8 mouse cellular contexts compared by ENCODE assay signal in genomic region chr3:79285097-79285675, GRCm38 (mm10). TPM values are rescaled to one million over a fixed set of nuclear protein-coding genes. Genes with fewer than 3 reads are reported as not detected.
DNase-seq lines count a peak whose midpoint lies in the region; ATAC-seq and TF ChIP-seq lines count a peak whose summit lies in the region.

No protein-coding gene starts in this region.

- 0 out of 2 replicates have a peak overlapping the region, but pooled peaks have one; percentile 8 for H3K27ac ChIP-seq in embryonic facial prominence, embryonic 14.5 days (replicated peaks; ENCODE audit: low read depth, low read length)
- H3K27ac ChIP-seq in hindbrain, postnatal 0 days, result no peak overlapping the region
- H3K27ac ChIP-seq in midbrain, embryonic 15.5 days, result no peak overlapping the region

- H3K27me3 ChIP-seq in megakaryocyte, embryonic 14.5 days (replicated peaks), result no peaks in the 10 kb centered on the region
- no peaks in the 10 kb centered on the region for H3K27me3 ChIP-seq in embryonic facial prominence, embryonic 14.5 days (replicated peaks; ENCODE audit: control insufficient read depth, insufficient read depth, low read length)
- H3K27me3 ChIP-seq in hindbrain, postnatal 0 days (ENCODE audit: insufficient read depth, low read length), result no peaks in the 10 kb centered on the region
- peaks cover 7% of the 10 kb centered on the region; the same call in 1 of the 2 replicates for H3K27me3 ChIP-seq in midbrain, embryonic 15.5 days (replicated peaks)

- DNase-seq in embryonic facial prominence, embryonic 14.5 days (ENCODE audit: low spot score), result no peak
- peak; percentile 40 for DNase-seq in hindbrain, postnatal 0 days (ENCODE audit: low spot score)
- no peak for DNase-seq in retina, postnatal 1 day
- no peak for DNase-seq in adrenal gland, postnatal 36 days
- no peak for DNase-seq in spleen, adult 18-20 months

- WGBS in embryonic facial prominence, embryonic 14.5 days, result 46% methylated on average over 13 of the region's 13 CpGs
- 22% methylated on average over 13 of the region's 13 CpGs for WGBS in hindbrain, postnatal 0 days
- WGBS in midbrain, embryonic 15.5 days, result 41% methylated on average over 13 of the region's 13 CpGs

- TF ChIP-seq CTCF in hindbrain, postnatal 0 days (IDR thresholded peaks at IDR 0.05; ENCODE audit: low read depth), result no peak

- H3K4me1 ChIP-seq in megakaryocyte, embryonic 14.5 days, result peaks cover 75% of the 10 kb centered on the region
- H3K4me1 ChIP-seq in embryonic facial prominence, embryonic 14.5 days (ENCODE audit: control insufficient read depth, insufficient read depth, low read length), result peaks cover 33% of the 10 kb centered on the region
- peaks cover 20% of the 10 kb centered on the region for H3K4me1 ChIP-seq in hindbrain, postnatal 0 days (ENCODE audit: insufficient read depth, low read length)
- H3K4me1 ChIP-seq in midbrain, embryonic 15.5 days, result peaks cover 37% of the 10 kb centered on the region

- H3K4me3 ChIP-seq in megakaryocyte, embryonic 14.5 days (replicated peaks), result peak overlapping the region; percentile 55
- peak overlapping the region; percentile 88 for H3K4me3 ChIP-seq in embryonic facial prominence, embryonic 14.5 days (ENCODE audit: low read depth, low read length)
- H3K4me3 ChIP-seq in hindbrain, postnatal 0 days (ENCODE audit: low read length), result peak overlapping the region; percentile 83
- peak overlapping the region; percentile 92 for H3K4me3 ChIP-seq in midbrain, embryonic 15.5 days

- ATAC-seq in megakaryocyte, adult 5-6 weeks (ENCODE audit: poor library complexity, severe bottlenecking), result no peak
- ATAC-seq in embryonic facial prominence, embryonic 14.5 days (ENCODE audit: low read depth), result no peak
- ATAC-seq in hindbrain, postnatal 0 days, result no peak
- no peak for ATAC-seq in midbrain, embryonic 15.5 days (replicated peaks)

- H3K36me3 ChIP-seq in megakaryocyte, embryonic 14.5 days (replicated peaks; ENCODE audit: low read length), result no peaks in the 10 kb centered on the region
- H3K36me3 ChIP-seq in embryonic facial prominence, embryonic 14.5 days (ENCODE audit: control insufficient read depth, insufficient read depth, low read length), result no peaks in the 10 kb centered on the region
- no peaks in the 10 kb centered on the region for H3K36me3 ChIP-seq in hindbrain, postnatal 0 days (ENCODE audit: insufficient read depth, low read length)
- H3K36me3 ChIP-seq in midbrain, embryonic 15.5 days (replicated peaks), result no peaks in the 10 kb centered on the region

- H3K9me3 ChIP-seq in megakaryocyte, embryonic 14.5 days, result no peaks in the 10 kb centered on the region
- H3K9me3 ChIP-seq in embryonic facial prominence, embryonic 14.5 days (ENCODE audit: control insufficient read depth, low read length), result no peaks in the 10 kb centered on the region
- no peaks in the 10 kb centered on the region for H3K9me3 ChIP-seq in hindbrain, postnatal 0 days (ENCODE audit: low read length)
- no peaks in the 10 kb centered on the region for H3K9me3 ChIP-seq in midbrain, embryonic 15.5 days

- H3K9ac ChIP-seq in embryonic facial prominence, embryonic 14.5 days (ENCODE audit: low read depth, low read length), result peak overlapping the region; percentile 97; the same call in 1 of the 2 replicates
- H3K9ac ChIP-seq in hindbrain, postnatal 0 days (replicated peaks; ENCODE audit: low read length), result peak overlapping the region; percentile 89
- peak overlapping the region; percentile 88 for H3K9ac ChIP-seq in midbrain, embryonic 15.5 days

- peak overlapping the region; percentile 84 for H3K4me2 ChIP-seq in embryonic facial prominence, embryonic 14.5 days (ENCODE audit: low read depth, low read length)
- H3K4me2 ChIP-seq in hindbrain, postnatal 0 days (ENCODE audit: low read depth, low read length), result peak overlapping the region; percentile 76
- H3K4me2 ChIP-seq in midbrain, embryonic 15.5 days, result peak overlapping the region; percentile 96

RNA-seq across cellular contexts. Expression of gene Rapgef2, which starts 1.1 kb away (rescaled TPM):
- 0.81 and 1.5 TPM in 2 replicates for polyA plus RNA-seq in megakaryocyte, embryonic 14.5 days (2012; ENCODE audit: insufficient read depth, low replicate concordance)
- total RNA-seq in megakaryocyte, adult 5-6 weeks (2015), result 17.0 and 17.1 TPM in 2 replicates
- 16.4 and 20.5 TPM in 2 replicates for total RNA-seq in megakaryocyte, adult 5-6 weeks (2017)
- 8.5 TPM in 2 replicates for polyA plus RNA-seq in embryonic facial prominence, embryonic 14.5 days (2014; fragmentation: Nextera tagmentation; extraction: Ambion mirVana)
- 49.6 and 49.8 TPM in 2 replicates for total RNA-seq in hindbrain, postnatal 0 days (2014; rRNA removed)
- polyA plus RNA-seq in hindbrain, postnatal 0 days (2015; fragmentation: Nextera tagmentation; extraction: Ambion mirVana), result 8.2 and 8.8 TPM in 2 replicates
- 14.4 and 14.8 TPM in 2 replicates for polyA plus RNA-seq in midbrain, embryonic 15.5 days (2015; fragmentation: Nextera tagmentation; extraction: Ambion mirVana)
- total RNA-seq in adrenal gland, postnatal 36 days (2021), result 10 to 100 TPM; 22.9 to 23.0 TPM

RNA-seq across cellular contexts. Expression of gene Gm17359, which starts 51.3 kb away (rescaled TPM):
- polyA plus RNA-seq in megakaryocyte, embryonic 14.5 days (2012; ENCODE audit: insufficient read depth, low replicate concordance), result not detected in 2 replicates
- total RNA-seq in megakaryocyte, adult 5-6 weeks (2015), result not detected in 2 replicates
- not detected in 2 replicates for total RNA-seq in megakaryocyte, adult 5-6 weeks (2017)
- polyA plus RNA-seq in embryonic facial prominence, embryonic 14.5 days (2014; fragmentation: Nextera tagmentation; extraction: Ambion mirVana), result not detected in 2 replicates
- not detected in 2 replicates for total RNA-seq in hindbrain, postnatal 0 days (2014; rRNA removed)
- polyA plus RNA-seq in hindbrain, postnatal 0 days (2015; fragmentation: Nextera tagmentation; extraction: Ambion mirVana), result 0.13 TPM in 1 of 2 replicates, not detected in the other
- polyA plus RNA-seq in midbrain, embryonic 15.5 days (2015; fragmentation: Nextera tagmentation; extraction: Ambion mirVana), result not detected in 2 replicates
- total RNA-seq in adrenal gland, postnatal 36 days (2021), result not detected
